Mouse (Mus musculus) megakaryocyte, embryonic 14.5 days (primary cell): ENCODE measurements around the gene Dbn1.

Experiments used
- FLI1 ChIP-seq: IDR thresholded peaks from 2 replicates; pipeline ENCODE4 v1.6.1; 2012; ENCODE audit warnings: low read length, inconsistent platforms, mixed read lengths
- GATA1 ChIP-seq: IDR thresholded peaks from 3 replicates; pipeline ENCODE4 v1.6.1; 2012; ENCODE audit warnings: mixed read lengths, low read length, inconsistent platforms, borderline replicate concordance

DNA sequence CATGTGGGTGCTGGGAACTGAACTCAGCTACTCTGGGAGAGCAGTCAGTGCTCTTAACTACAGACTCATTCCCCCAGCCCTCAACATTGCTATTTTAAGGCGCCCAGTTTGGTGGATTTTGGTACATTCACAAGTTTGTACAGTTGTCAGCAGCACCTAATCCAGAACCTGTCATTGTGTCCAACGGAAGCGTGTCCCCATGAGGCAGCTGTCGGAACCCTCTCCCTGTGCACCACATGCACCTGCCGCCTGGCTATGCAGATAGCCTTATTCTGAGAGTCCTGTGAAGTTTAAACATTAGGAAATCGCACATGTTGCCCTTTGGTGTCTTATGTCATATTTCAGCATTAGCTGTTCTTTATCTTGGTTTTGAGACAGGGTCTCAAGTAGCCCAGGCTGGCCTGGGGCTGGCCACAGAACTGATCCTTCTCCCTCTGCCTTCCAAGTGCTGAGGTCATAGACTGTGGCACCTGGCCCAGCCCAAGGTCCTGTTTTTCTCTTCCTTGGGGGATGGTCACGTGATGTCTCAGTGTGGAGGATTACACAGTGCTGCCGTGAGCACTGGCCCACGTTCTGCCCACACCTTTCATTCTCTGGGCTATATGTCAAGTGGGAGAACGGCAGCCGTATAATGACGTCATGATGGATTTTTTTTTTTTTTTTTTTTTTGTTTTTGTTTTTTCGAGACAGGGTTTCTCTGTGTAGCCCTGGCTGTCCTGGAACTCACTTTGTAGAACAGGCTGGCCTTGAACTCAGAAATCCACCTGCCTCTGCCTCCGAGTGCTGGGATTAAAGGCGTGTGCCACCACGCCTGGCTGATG is 38.0 kb upstream of the Dbn1 start:
- TF ChIP-seq GATA1 (no peak), FLI1 (no peak)
